In the genomic region with DNA sequence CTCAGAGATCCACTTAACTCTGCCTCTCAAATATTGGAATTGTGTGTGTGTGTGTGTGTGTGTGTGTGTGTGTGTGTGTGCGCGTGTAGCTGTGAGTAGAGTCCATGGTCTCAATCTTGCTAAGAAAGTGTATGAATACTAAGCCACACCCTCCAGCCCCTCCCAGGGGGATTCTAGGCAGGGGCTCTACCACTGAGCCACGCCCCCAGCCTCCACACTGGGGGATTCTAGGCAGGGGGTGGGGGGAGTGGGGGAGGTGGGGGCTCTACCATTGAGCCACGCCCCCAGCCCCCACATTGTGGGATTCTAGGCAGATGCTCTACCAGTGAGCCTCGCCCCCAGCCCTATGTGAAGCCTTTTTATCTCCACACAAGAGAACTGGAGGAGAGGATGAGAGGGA, we compare ENCODE assay signal across 17 mouse cellular contexts. TPM values are rescaled to one million over a fixed set of nuclear protein-coding genes. Genes with fewer than 3 reads are reported as not detected.
DNase-seq lines count a peak whose midpoint lies in the region; ATAC-seq and TF ChIP-seq lines count a peak whose summit lies in the region.
"Had no signal": no experiment of that assay in that cellular context is flagged by ENCODE, and none has a peak within 500 bp of the region (broad histone marks: within the 10 kb centered on the region; RNA-seq: fewer than 3 reads in every experiment).

No protein-coding gene starts in this region.

- peaks cover 10% of the 10 kb centered on the region for H3K4me1 ChIP-seq in heart, embryonic 15.5 days (replicated peaks)
- H3K4me1 ChIP-seq in lung, embryonic 15.5 days, result peaks cover 11% of the 10 kb centered on the region
- H3K4me1 ChIP-seq in ES-Bruce4 (ENCODE audit: control insufficient read depth, insufficient read depth, low read length), result peaks cover 8% of the 10 kb centered on the region

- no peak for TF ChIP-seq CTCF in ES-Bruce4 (IDR thresholded peaks at IDR 0.05; ENCODE audit: low read depth, low read length)

- H3K27me3 ChIP-seq in heart, embryonic 15.5 days, result no peaks in the 10 kb centered on the region
- H3K27me3 ChIP-seq in lung, embryonic 15.5 days, result no peaks in the 10 kb centered on the region
- no peaks in the 10 kb centered on the region for H3K27me3 ChIP-seq in ES-Bruce4 (ENCODE audit: control insufficient read depth, insufficient read depth, low read length, poor library complexity, severe bottlenecking)
- H3K27me3 ChIP-seq: hindbrain, embryonic 15.5 days; liver, embryonic 15.5 days had no signal

- intact Hi-C loops in heart, postnatal 10 days (cut with DNase I), result no loop called here

- no peak for ATAC-seq in heart, embryonic 15.5 days (replicated peaks; ENCODE audit: insufficient number of reproducible peaks, insufficient read depth, low FRiP score, low read depth)
- peak; percentile 25; the same call in 1 of the 2 replicates for ATAC-seq in lung, embryonic 15.5 days (ENCODE audit: borderline replicate concordance, extremely low read depth, low FRiP score, low TSS enrichment)
- ATAC-seq: activated CD4-positive, CD25-positive, alpha-beta regulatory T cell, adult 4 months had no signal

- no peak for TF ChIP-seq EP300 in ES-Bruce4 (IDR thresholded peaks at IDR 0.05; ENCODE audit: insufficient read depth, low read depth, low read length)

- no peaks in the 10 kb centered on the region for H3K36me3 ChIP-seq in heart, embryonic 15.5 days
- no peaks in the 10 kb centered on the region for H3K36me3 ChIP-seq in lung, embryonic 15.5 days
- no peaks in the 10 kb centered on the region for H3K36me3 ChIP-seq in ES-Bruce4 (ENCODE audit: control insufficient read depth, insufficient read depth, low read length, poor library complexity, severe bottlenecking)
- H3K36me3 ChIP-seq: forebrain, embryonic 12.5 days; hindbrain, embryonic 15.5 days; liver, embryonic 15.5 days had no signal

- no peak overlapping the region for H3K4me3 ChIP-seq in heart, embryonic 15.5 days
- no peak overlapping the region for H3K4me3 ChIP-seq in lung, embryonic 15.5 days
- H3K4me3 ChIP-seq in ES-Bruce4 (ENCODE audit: low read depth, low read length), result peak overlapping the region; percentile 39
- H3K4me3 ChIP-seq: forebrain, embryonic 12.5 days; hindbrain, embryonic 15.5 days; liver, embryonic 15.5 days had no signal

- no peak overlapping the region for H3K27ac ChIP-seq in heart, embryonic 15.5 days
- H3K27ac ChIP-seq in lung, embryonic 15.5 days, result 0 out of 2 replicates have a peak overlapping the region, but pooled peaks have one; percentile 19
- peak overlapping the region; percentile 93 for H3K27ac ChIP-seq in ES-Bruce4 (ENCODE audit: insufficient read depth, low read length)
- H3K27ac ChIP-seq: liver, embryonic 15.5 days had no signal

- WGBS in heart, embryonic 15.5 days, result 74% methylated on average over 5 of the region's 5 CpGs
- 60% methylated on average over 5 of the region's 5 CpGs for WGBS in lung, embryonic 15.5 days

- H3K9me3 ChIP-seq in heart, embryonic 15.5 days (replicated peaks), result no peaks in the 10 kb centered on the region
- no peaks in the 10 kb centered on the region for H3K9me3 ChIP-seq in lung, embryonic 15.5 days
- H3K9me3 ChIP-seq in ES-Bruce4 (replicated peaks; ENCODE audit: control insufficient read depth, insufficient read depth, low read length, poor library complexity, severe bottlenecking), result no peaks in the 10 kb centered on the region
- H3K9me3 ChIP-seq: forebrain, embryonic 12.5 days; hindbrain, embryonic 15.5 days; liver, embryonic 15.5 days had no signal

- peak overlapping the region; percentile 48; the same call in 1 of the 2 replicates for H3K4me2 ChIP-seq in heart, embryonic 15.5 days
- peak overlapping the region; percentile 29; the same call in 1 of the 2 replicates for H3K4me2 ChIP-seq in lung, embryonic 15.5 days
- H3K4me2 ChIP-seq: liver, embryonic 15.5 days had no signal

- no peak overlapping the region for H3K9ac ChIP-seq in heart, embryonic 15.5 days
- H3K9ac ChIP-seq in lung, embryonic 15.5 days, result no peak overlapping the region
- H3K9ac ChIP-seq in ES-Bruce4 (ENCODE audit: low read depth, poor library complexity, severe bottlenecking), result peak overlapping the region; percentile 17
- H3K9ac ChIP-seq: forebrain, embryonic 12.5 days; hindbrain, embryonic 15.5 days; liver, embryonic 15.5 days had no signal

- TF ChIP-seq POLR2A in ES-Bruce4 (IDR thresholded peaks at IDR 0.05; ENCODE audit: insufficient read depth, low read length), result no peak

- DNase-seq in heart, postnatal 10 days, result no peak
- no peak for DNase-seq in lung, postnatal 4 days
- DNase-seq in NIH3T3 (ENCODE audit: low read depth), result peak; percentile 53
- DNase-seq in gastrocnemius, adult 8-10 months (ENCODE audit: low spot score in 2 of 2), result no peak
- DNase-seq: cerebellum, adult 9-10 months; gastrocnemius, postnatal 36 days; kidney, adult 8-10 months had no signal

RNA-seq across cellular contexts. Expression of a gene that starts 12.2 kb away (rescaled TPM):
- 150 and 166 TPM in 2 replicates for polyA plus RNA-seq in heart, embryonic 15.5 days (2015; fragmentation: Nextera tagmentation; extraction: Ambion mirVana)
- 100 to 1,000 TPM; 321 to 334 TPM for total RNA-seq in heart, postnatal 10 days (2021)
- 144 and 156 TPM in 2 replicates for polyA plus RNA-seq in lung, embryonic 15.5 days (2015; fragmentation: Nextera tagmentation; extraction: Ambion mirVana)
- polyA plus RNA-seq in ES-Bruce4 (2011; ENCODE audit: insufficient read depth, insufficient read length, low read depth, missing spikeins), result 372 TPM in 2 replicates
- total RNA-seq in gastrocnemius, adult 8-10 months (2022), result 100 to 1,000 TPM; 306 to 315 (median 309) TPM

RNA-seq across cellular contexts. Expression of a gene that starts 27.7 kb away (rescaled TPM):
- polyA plus RNA-seq in heart, embryonic 15.5 days (2015; fragmentation: Nextera tagmentation; extraction: Ambion mirVana), result 0.44 and 0.86 TPM in 2 replicates
- total RNA-seq in heart, postnatal 10 days (2021), result 1 to 10 TPM in 1 of 2 experiments, under 1 TPM in 1; 0.43 to 1.4 TPM
- 3.2 and 3.5 TPM in 2 replicates for polyA plus RNA-seq in lung, embryonic 15.5 days (2015; fragmentation: Nextera tagmentation; extraction: Ambion mirVana)
- polyA plus RNA-seq in ES-Bruce4 (2011; ENCODE audit: insufficient read depth, insufficient read length, low read depth, missing spikeins), result 6.3 and 9.5 TPM in 2 replicates
- total RNA-seq in gastrocnemius, adult 8-10 months (2022), result under 1 TPM in 3 of 4 experiments, not detected in 1; 0.29 to 0.65 (median 0.53) TPM

RNA-seq across cellular contexts. Expression of a gene that starts 33.3 kb away (rescaled TPM):
- not detected in 2 replicates for polyA plus RNA-seq in heart, embryonic 15.5 days (2015; fragmentation: Nextera tagmentation; extraction: Ambion mirVana)
- not detected for total RNA-seq in heart, postnatal 10 days (2021)
- not detected in 2 replicates for polyA plus RNA-seq in lung, embryonic 15.5 days (2015; fragmentation: Nextera tagmentation; extraction: Ambion mirVana)
- polyA plus RNA-seq in ES-Bruce4 (2011; ENCODE audit: insufficient read depth, insufficient read length, low read depth, missing spikeins), result 2.0 and 2.4 TPM in 2 replicates
- total RNA-seq in gastrocnemius, adult 8-10 months (2022), result not detected
- total RNA-seq: adrenal gland, postnatal 36 days; gastrocnemius, postnatal 36 days had no signal
- polyA plus RNA-seq: activated CD4-positive, CD25-positive, alpha-beta regulatory T cell, adult 4 months; forebrain, embryonic 12.5 days; limb, embryonic 11.5 days; liver, embryonic 15.5 days had no signal

RNA-seq across cellular contexts. Expression of a gene that starts 48.0 kb away (rescaled TPM):
- polyA plus RNA-seq in heart, embryonic 15.5 days (2015; fragmentation: Nextera tagmentation; extraction: Ambion mirVana), result 18.5 and 21.5 TPM in 2 replicates
- 10 to 100 TPM in 1 of 2 experiments, 1 to 10 TPM in 1; 9.5 to 10.7 TPM for total RNA-seq in heart, postnatal 10 days (2021)
- 23.8 TPM in 2 replicates for polyA plus RNA-seq in lung, embryonic 15.5 days (2015; fragmentation: Nextera tagmentation; extraction: Ambion mirVana)
- polyA plus RNA-seq in ES-Bruce4 (2011; ENCODE audit: insufficient read depth, insufficient read length, low read depth, missing spikeins), result 23.7 and 25.0 TPM in 2 replicates
- total RNA-seq in gastrocnemius, adult 8-10 months (2022), result 1 to 10 TPM; 6.4 to 7.8 (median 7.1) TPM

RNA-seq across cellular contexts. Expression of a gene that starts 58.9 kb away (rescaled TPM):
- 743 and 952 TPM in 2 replicates for polyA plus RNA-seq in heart, embryonic 15.5 days (2015; fragmentation: Nextera tagmentation; extraction: Ambion mirVana)
- total RNA-seq in heart, postnatal 10 days (2021), result 100 to 1,000 TPM; 304 to 329 TPM
- 114 and 129 TPM in 2 replicates for polyA plus RNA-seq in lung, embryonic 15.5 days (2015; fragmentation: Nextera tagmentation; extraction: Ambion mirVana)
- 426 and 500 TPM in 2 replicates for polyA plus RNA-seq in ES-Bruce4 (2011; ENCODE audit: insufficient read depth, insufficient read length, low read depth, missing spikeins)
- 100 to 1,000 TPM; 202 to 250 (median 231) TPM for total RNA-seq in gastrocnemius, adult 8-10 months (2022)
- total RNA-seq: megakaryocyte, adult 5-6 weeks had no signal
- polyA plus RNA-seq: activated CD4-positive, CD25-positive, alpha-beta regulatory T cell, adult 4 months had no signal
